Mouse (Mus musculus) midbrain, embryonic 11.5 days (tissue): ENCODE measurements around the gene Dcdc2c. TPM values are rescaled to one million over a fixed set of nuclear protein-coding genes. Genes with fewer than 3 reads are reported as not detected.

ENCODE experiments used
- ATAC-seq: fragments of 200-750 bp; cut with Nextera tagmentation; 2 replicates; pipeline ENCODE4 v1.8.0; 2017; ENCODE audit warnings: moderate TSS enrichment, moderate library complexity; ENCODE audit not compliant: low FRiP score
- DNase-seq: peaks from one replicate; pipeline ENCODE4 v3.0.0; 2015; ENCODE audit warnings: low spot score; ENCODE audit errors: missing footprints
- H3K27ac ChIP-seq: fragments of 300-500 bp; sonication (generic); 2 replicates; pipeline ENCODE4 v1.5.1; 2014; ENCODE audit warnings: low read depth, low read length
- H3K27me3 ChIP-seq: fragments of 300-500 bp; sonication (generic); 2 replicates; pipeline ENCODE4 v1.6.1; 2014; ENCODE audit warnings: mild to moderate bottlenecking, low read length, moderate library complexity, mixed read lengths; ENCODE audit not compliant: control insufficient read depth, insufficient read depth
- H3K36me3 ChIP-seq: fragments of 300-500 bp; sonication (generic); 2 replicates; pipeline ENCODE4 v1.6.1; 2014; ENCODE audit warnings: mild to moderate bottlenecking, low read length, moderate library complexity, mixed read lengths; ENCODE audit not compliant: control insufficient read depth, insufficient read depth
- H3K4me1 ChIP-seq: fragments of 300-500 bp; sonication (generic); 2 replicates; pipeline ENCODE4 v1.6.1; 2014; ENCODE audit warnings: low read length; ENCODE audit not compliant: control insufficient read depth, insufficient read depth
- H3K4me2 ChIP-seq: fragments of 300-500 bp; sonication (generic); 2 replicates; pipeline ENCODE4 v1.6.1; 2014; ENCODE audit warnings: mild to moderate bottlenecking, moderate library complexity
- H3K4me3 ChIP-seq: fragments of 300-500 bp; sonication (generic); 2 replicates; pipeline ENCODE4 v1.5.1; 2014; ENCODE audit warnings: low read depth, low read length
- H3K9ac ChIP-seq: fragments of 300-500 bp; sonication (generic); 2 replicates; pipeline ENCODE4 v1.6.1; 2014; ENCODE audit warnings: low read length
- H3K9me3 ChIP-seq: fragments of 300-500 bp; sonication (generic); 2 replicates; pipeline ENCODE4 v1.6.1; 2016; ENCODE audit warnings: low read length; ENCODE audit not compliant: control insufficient read depth
- WGBS: fragments of 180-500 bp; shearing (Covaris S2); extraction: QIAGEN DNeasy Blood & Tissue Kit; methylation state at CpG from one replicate; pipeline ENCODE4 v1.1.7; 2014; 5-methylcytosine and 5-hydroxymethylcytosine counted together
- polyA plus RNA-seq: library from polyadenylated mRNA; unstranded; fragments of >200 nt; fragmentation: Nextera tagmentation; extraction: Ambion mirVana; gene quantifications from 2 replicates; pipeline ENCODE4 v1.2.1, GENCODE M21; 2014

Gene Dcdc2c
- polyA plus RNA-seq, 1 experiment from 2014 or later, result 0.10 TPM

DNA sequence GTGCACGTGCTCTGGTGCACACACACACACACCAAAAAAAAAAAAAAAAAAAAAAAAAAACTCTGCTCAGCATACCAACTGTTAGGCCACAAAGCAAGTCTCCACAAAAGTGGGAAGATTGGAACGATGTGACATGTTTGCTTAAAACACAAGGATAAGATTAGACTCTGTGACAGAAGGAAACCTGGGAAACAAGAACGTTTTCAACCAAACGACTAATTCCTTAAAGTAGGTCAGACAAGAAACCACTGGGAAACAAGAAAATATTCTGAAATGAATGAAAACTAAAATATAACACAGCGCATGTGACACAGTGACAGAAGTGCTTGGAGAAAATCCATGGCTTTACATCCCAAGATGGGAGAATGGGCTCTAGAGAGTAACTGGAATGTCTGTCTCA lies 57.9 kb downstream of the Dcdc2c start:
- Histone ChIP-seq H3K4me1 (no peaks in the 10 kb centered on the region), H3K27me3 (no peaks in the 10 kb centered on the region), H3K36me3 (no peaks in the 10 kb centered on the region), H3K9ac (no peak overlapping the region), H3K4me2 (no peak overlapping the region), H3K9me3 (no peaks in the 10 kb centered on the region), H3K4me3 (no peak overlapping the region), H3K27ac (no peak overlapping the region)
- DNase-seq, result no peak
- ATAC-seq, result no peak
- 90% methylated on average over 5 of the region's 5 CpGs for WGBS

DNA sequence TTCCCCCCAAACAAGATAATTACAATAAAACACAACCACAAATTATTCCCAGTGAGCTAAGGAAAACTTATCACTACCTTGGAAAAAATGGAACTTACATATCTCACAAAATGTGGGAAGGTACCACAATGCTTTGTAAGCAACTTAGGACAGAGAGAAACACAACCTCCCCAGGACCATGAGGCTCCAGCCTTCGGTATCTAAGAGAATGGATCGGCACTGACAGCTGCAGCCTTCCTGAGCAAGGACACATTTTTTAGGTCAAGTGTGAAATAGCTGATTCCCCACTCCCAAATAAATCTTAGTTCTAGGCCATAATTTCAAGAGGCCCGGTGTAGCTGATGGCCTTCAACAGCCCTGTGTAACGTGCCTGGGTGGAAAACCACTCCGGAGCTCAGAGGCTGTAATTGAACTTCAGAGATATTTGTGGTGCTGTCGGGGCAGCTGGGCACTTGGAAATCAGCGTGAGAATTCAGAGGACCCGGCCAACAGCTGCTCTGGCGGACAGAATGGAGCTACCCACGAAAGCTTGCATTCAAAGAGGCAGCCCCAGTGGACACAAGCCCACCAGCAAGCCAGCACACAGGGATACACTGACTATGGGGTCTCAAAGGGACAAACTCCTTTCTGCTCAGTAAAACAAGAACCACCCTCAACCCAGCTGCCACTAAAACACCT lies 69.6 kb downstream of the Dcdc2c start:
- 85% methylated on average over 10 of the region's 10 CpGs for WGBS
- no peak for ATAC-seq
- no peaks in the 10 kb centered on the region for H3K27me3 ChIP-seq
- H3K9me3 ChIP-seq, result no peaks in the 10 kb centered on the region
- H3K36me3 ChIP-seq, result no peaks in the 10 kb centered on the region
- no peak overlapping the region for H3K4me3 ChIP-seq
- H3K27ac ChIP-seq, result no peak overlapping the region
- no peak overlapping the region for H3K4me2 ChIP-seq
- H3K4me1 ChIP-seq, result no peaks in the 10 kb centered on the region
- DNase-seq, result no peak
- no peak overlapping the region for H3K9ac ChIP-seq

GRCm38 (mm10) chr12:28460951-28461431 lies 91.2 kb downstream of the Dcdc2c start:
- Histone ChIP-seq H3K27ac (peak overlapping the region; percentile 28), H3K9ac (no peak overlapping the region), H3K27me3 (no peaks in the 10 kb centered on the region), H3K9me3 (peaks cover 4% of the 10 kb centered on the region; the same call in 1 of the 2 replicates), H3K4me2 (no peak overlapping the region), H3K4me3 (no peak overlapping the region), H3K4me1 (peaks cover 6% of the 10 kb centered on the region), H3K36me3 (no peaks in the 10 kb centered on the region)
- WGBS, result 0% methylated on average over 2 of the region's 2 CpGs
- ATAC-seq, result peak; percentile 89
- peak; percentile 92 for DNase-seq

- 18% methylated on average over 7 of the region's 7 CpGs for WGBS
- peaks cover 4% of the 10 kb centered on the region; the same call in 1 of the 2 replicates for H3K9me3 ChIP-seq
- H3K27me3 ChIP-seq, result no peaks in the 10 kb centered on the region
- no peak overlapping the region; the same call in 1 of the 2 replicates for H3K27ac ChIP-seq
- H3K4me1 ChIP-seq, result peaks cover 6% of the 10 kb centered on the region
- no peaks in the 10 kb centered on the region for H3K36me3 ChIP-seq
- no peak overlapping the region for H3K9ac ChIP-seq
- no peak overlapping the region for H3K4me3 ChIP-seq
- ATAC-seq, result peak; percentile 46; the same call in 1 of the 2 replicates
- DNase-seq, result no peak
- H3K4me2 ChIP-seq, result no peak overlapping the region
These were observed 91.7 kb downstream of the Dcdc2c start for GRCm38 (mm10) chr12:28460523-28460922.

GRCm38 (mm10) chr12:28458786-28459185 lies 93.4 kb downstream of the Dcdc2c start:
- WGBS, result 96% methylated on average over 5 of the region's 5 CpGs
- H3K27me3 ChIP-seq, result no peaks in the 10 kb centered on the region
- H3K36me3 ChIP-seq, result no peaks in the 10 kb centered on the region
- peaks cover 4% of the 10 kb centered on the region; the same call in 1 of the 2 replicates for H3K9me3 ChIP-seq
- no peak overlapping the region for H3K4me2 ChIP-seq
- no peak overlapping the region for H3K27ac ChIP-seq
- DNase-seq, result no peak
- no peak overlapping the region for H3K9ac ChIP-seq
- peaks cover 6% of the 10 kb centered on the region for H3K4me1 ChIP-seq
- H3K4me3 ChIP-seq, result no peak overlapping the region
- ATAC-seq, result no peak

DNA sequence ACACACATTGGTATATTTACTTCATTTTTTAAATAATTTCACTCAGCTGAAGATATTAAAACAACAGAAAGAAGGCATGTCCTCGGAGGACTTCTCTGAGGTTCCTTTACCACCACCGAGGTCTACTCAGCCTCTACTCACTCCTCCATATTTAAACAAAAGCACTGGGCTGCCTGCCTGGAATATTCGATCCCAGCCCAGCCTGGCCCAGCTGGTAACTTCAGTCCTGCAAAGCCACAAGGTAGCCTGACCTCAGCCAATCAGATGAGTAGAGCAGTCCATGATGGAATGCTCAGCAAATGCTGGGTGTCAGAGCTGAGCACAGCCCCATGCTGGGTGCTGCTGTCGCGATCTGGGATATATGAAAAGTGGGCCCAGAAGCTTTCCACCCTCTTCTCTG lies 115.7 kb downstream of the Dcdc2c start:
- Histone ChIP-seq H3K9me3 (no peaks in the 10 kb centered on the region; the same call in 1 of the 2 replicates), H3K27me3 (no peaks in the 10 kb centered on the region), H3K4me2 (no peak overlapping the region), H3K4me1 (peaks cover 5% of the 10 kb centered on the region; the same call in 1 of the 2 replicates), H3K27ac (no peak overlapping the region), H3K36me3 (no peaks in the 10 kb centered on the region), H3K4me3 (no peak overlapping the region), H3K9ac (no peak overlapping the region)
- WGBS, result 78% methylated on average over 5 of the region's 5 CpGs
- ATAC-seq (no peak), DNase-seq (peak; percentile 68)

DNA sequence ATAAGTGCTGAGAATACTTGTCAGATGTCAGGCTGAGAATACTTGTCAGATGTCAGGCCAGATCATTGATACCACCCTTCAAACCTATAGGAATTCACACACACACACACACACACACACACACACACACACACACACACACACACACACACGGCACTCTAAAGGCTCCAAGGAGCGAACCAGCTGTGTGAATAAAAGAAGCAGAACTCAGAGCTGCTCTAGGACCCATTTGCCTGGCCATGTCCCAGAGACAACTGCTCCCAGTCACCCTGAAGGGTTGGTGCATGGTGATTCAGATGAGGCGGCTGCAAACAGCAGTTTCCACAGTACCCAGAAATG lies 119.5 kb downstream of the Dcdc2c start:
- H3K9ac ChIP-seq, result no peak overlapping the region
- ATAC-seq, result no peak
- no peak overlapping the region for H3K27ac ChIP-seq
- H3K36me3 ChIP-seq, result no peaks in the 10 kb centered on the region
- H3K9me3 ChIP-seq, result no peaks in the 10 kb centered on the region; the same call in 1 of the 2 replicates
- no peaks in the 10 kb centered on the region for H3K27me3 ChIP-seq
- H3K4me1 ChIP-seq, result peaks cover 5% of the 10 kb centered on the region; the same call in 1 of the 2 replicates
- 90% methylated on average over 3 of the region's 3 CpGs for WGBS
- no peak overlapping the region for H3K4me2 ChIP-seq
- DNase-seq, result no peak
- H3K4me3 ChIP-seq, result no peak overlapping the region

- no peaks in the 10 kb centered on the region; the same call in 1 of the 2 replicates for H3K9me3 ChIP-seq
- peak overlapping the region; percentile 66 for H3K9ac ChIP-seq
- peak overlapping the region; percentile 65 for H3K27ac ChIP-seq
- peak overlapping the region; percentile 49 for H3K4me2 ChIP-seq
- peak overlapping the region; percentile 22 for H3K4me3 ChIP-seq
- WGBS, result 5% methylated on average over 19 of the region's 19 CpGs
- ATAC-seq (peak; percentile 72; the same call in 1 of the 2 replicates), DNase-seq (peak; percentile 98)
- H3K36me3 ChIP-seq, result no peaks in the 10 kb centered on the region
- H3K4me1 ChIP-seq, result peaks cover 5% of the 10 kb centered on the region; the same call in 1 of the 2 replicates
- H3K27me3 ChIP-seq, result no peaks in the 10 kb centered on the region
These were observed 120.1 kb downstream of the Dcdc2c start for GRCm38 (mm10) chr12:28431832-28432728.

GRCm38 (mm10) chr12:28429856-28430255 lies 122.3 kb downstream of the Dcdc2c start:
- Histone ChIP-seq H3K36me3 (no peaks in the 10 kb centered on the region), H3K27me3 (no peaks in the 10 kb centered on the region), H3K27ac (no peak overlapping the region), H3K4me1 (peaks cover 5% of the 10 kb centered on the region; the same call in 1 of the 2 replicates), H3K9me3 (no peaks in the 10 kb centered on the region; the same call in 1 of the 2 replicates), H3K9ac (no peak overlapping the region), H3K4me3 (no peak overlapping the region), H3K4me2 (no peak overlapping the region)
- ATAC-seq (no peak), DNase-seq (peak; percentile 59)
- WGBS, result 82% methylated on average over 5 of the region's 5 CpGs
